Mouse (Mus musculus): ENCODE measurements around the gene Rbms2. TPM values are rescaled to one million over a fixed set of nuclear protein-coding genes. Genes with fewer than 3 reads are reported as not detected.

The Rbms2 gene
- polyA plus RNA-seq, 1 experiment from 2014 or later: 36.0 TPM

GRCm38 (mm10) chr10:128133650-128134332 lies 46.3 kb downstream of the Rbms2 start:
- Histone ChIP-seq H3K27me3 (ENCODE audit: control insufficient read depth, insufficient read depth, low read length) (no peaks in the 10 kb centered on the region), H3K27ac (ENCODE audit: low read depth, low read length) (no peak overlapping the region)

GRCm38 (mm10) chr10:128131812-128132211 lies 48.3 kb downstream of the Rbms2 start:
- Histone ChIP-seq H3K27ac (ENCODE audit: low read depth, low read length) (no peak overlapping the region), H3K9ac (ENCODE audit: low read depth, low read length) (no peak overlapping the region), H3K9me3 (ENCODE audit: control insufficient read depth, low read length) (no peaks in the 10 kb centered on the region), H3K4me3 (ENCODE audit: low read length) (no peak overlapping the region), H3K27me3 (ENCODE audit: control insufficient read depth, insufficient read depth, low read length) (no peaks in the 10 kb centered on the region), H3K36me3 (ENCODE audit: control insufficient read depth, insufficient read depth, low read length) (peaks cover 77% of the 10 kb centered on the region), H3K4me2 (replicated peaks; ENCODE audit: low read depth, low read length) (no peak overlapping the region), H3K4me1 (ENCODE audit: control insufficient read depth, insufficient read depth, low read length) (no peaks in the 10 kb centered on the region)
- ATAC-seq (ENCODE audit: low FRiP score, low TSS enrichment): no peak

More at GRCm38 (mm10) chr10:128133650-128134332, 46.3 kb downstream of the Rbms2 start:
- peaks cover 75% of the 10 kb centered on the region for H3K36me3 ChIP-seq (ENCODE audit: control insufficient read depth, insufficient read depth, low read length)
- no peaks in the 10 kb centered on the region for H3K9me3 ChIP-seq (ENCODE audit: control insufficient read depth, low read length)
- H3K4me2 ChIP-seq (replicated peaks; ENCODE audit: low read depth, low read length): no peak overlapping the region
- ATAC-seq (ENCODE audit: low FRiP score, low TSS enrichment): 0 out of 2 replicates have a peak, but pooled peaks have one; percentile 13
- no peak overlapping the region for H3K9ac ChIP-seq (ENCODE audit: low read depth, low read length)
- H3K4me1 ChIP-seq (ENCODE audit: control insufficient read depth, insufficient read depth, low read length): no peaks in the 10 kb centered on the region
- WGBS: 42% methylated on average over 13 of the region's 13 CpGs
- no peak overlapping the region for H3K4me3 ChIP-seq (ENCODE audit: low read length)

GRCm38 (mm10) chr10:128131297-128131696 lies 48.8 kb downstream of the Rbms2 start:
- WGBS: 84% methylated on average over 3 of the region's 3 CpGs
- peaks cover 81% of the 10 kb centered on the region for H3K36me3 ChIP-seq (ENCODE audit: control insufficient read depth, insufficient read depth, low read length)
- no peaks in the 10 kb centered on the region for H3K4me1 ChIP-seq (ENCODE audit: control insufficient read depth, insufficient read depth, low read length)
- H3K9ac ChIP-seq (ENCODE audit: low read depth, low read length): no peak overlapping the region
- H3K9me3 ChIP-seq (ENCODE audit: control insufficient read depth, low read length): no peaks in the 10 kb centered on the region
- no peaks in the 10 kb centered on the region for H3K27me3 ChIP-seq (ENCODE audit: control insufficient read depth, insufficient read depth, low read length)
- no peak overlapping the region for H3K27ac ChIP-seq (ENCODE audit: low read depth, low read length)
- H3K4me2 ChIP-seq (replicated peaks; ENCODE audit: low read depth, low read length): no peak overlapping the region
- H3K4me3 ChIP-seq (ENCODE audit: low read length): no peak overlapping the region
- no peak for ATAC-seq (ENCODE audit: low FRiP score, low TSS enrichment)

GRCm38 (mm10) chr10:128128143-128128542 lies 52.0 kb downstream of the Rbms2 start:
- Histone ChIP-seq H3K9ac (ENCODE audit: low read depth, low read length) (no peak overlapping the region), H3K27me3 (ENCODE audit: control insufficient read depth, insufficient read depth, low read length) (no peaks in the 10 kb centered on the region), H3K4me1 (ENCODE audit: control insufficient read depth, insufficient read depth, low read length) (no peaks in the 10 kb centered on the region), H3K4me3 (ENCODE audit: low read length) (no peak overlapping the region), H3K9me3 (ENCODE audit: control insufficient read depth, low read length) (no peaks in the 10 kb centered on the region), H3K27ac (ENCODE audit: low read depth, low read length) (no peak overlapping the region), H3K4me2 (replicated peaks; ENCODE audit: low read depth, low read length) (no peak overlapping the region), H3K36me3 (ENCODE audit: control insufficient read depth, insufficient read depth, low read length) (peaks cover 92% of the 10 kb centered on the region)
- WGBS: 83% methylated on average over 8 of the region's 8 CpGs
- ATAC-seq (ENCODE audit: low FRiP score, low TSS enrichment): no peak

GRCm38 (mm10) chr10:128127497-128127896 lies 52.6 kb downstream of the Rbms2 start:
- Histone ChIP-seq H3K4me1 (ENCODE audit: control insufficient read depth, insufficient read depth, low read length) (no peaks in the 10 kb centered on the region), H3K27me3 (ENCODE audit: control insufficient read depth, insufficient read depth, low read length) (no peaks in the 10 kb centered on the region), H3K36me3 (ENCODE audit: control insufficient read depth, insufficient read depth, low read length) (peaks cover 94% of the 10 kb centered on the region), H3K27ac (ENCODE audit: low read depth, low read length) (no peak overlapping the region), H3K4me3 (ENCODE audit: low read length) (no peak overlapping the region), H3K9ac (ENCODE audit: low read depth, low read length) (no peak overlapping the region), H3K4me2 (replicated peaks; ENCODE audit: low read depth, low read length) (no peak overlapping the region), H3K9me3 (ENCODE audit: control insufficient read depth, low read length) (no peaks in the 10 kb centered on the region)
- ATAC-seq (ENCODE audit: low FRiP score, low TSS enrichment): no peak
- WGBS: 76% methylated on average over 5 of the region's 5 CpGs

GRCm38 (mm10) chr10:128125951-128126350 lies 54.1 kb downstream of the Rbms2 start:
- 91% methylated on average over 14 of the region's 14 CpGs for WGBS
- no peak overlapping the region for H3K9ac ChIP-seq (ENCODE audit: low read depth, low read length)
- no peak overlapping the region for H3K4me3 ChIP-seq (ENCODE audit: low read length)
- no peak overlapping the region for H3K27ac ChIP-seq (ENCODE audit: low read depth, low read length)
- H3K4me1 ChIP-seq (ENCODE audit: control insufficient read depth, insufficient read depth, low read length): no peaks in the 10 kb centered on the region
- H3K4me2 ChIP-seq (replicated peaks; ENCODE audit: low read depth, low read length): no peak overlapping the region
- no peaks in the 10 kb centered on the region for H3K9me3 ChIP-seq (ENCODE audit: control insufficient read depth, low read length)
- H3K27me3 ChIP-seq (ENCODE audit: control insufficient read depth, insufficient read depth, low read length): no peaks in the 10 kb centered on the region
- ATAC-seq (ENCODE audit: low FRiP score, low TSS enrichment): no peak
- peaks cover 94% of the 10 kb centered on the region for H3K36me3 ChIP-seq (ENCODE audit: control insufficient read depth, insufficient read depth, low read length)

- H3K36me3 ChIP-seq (ENCODE audit: control insufficient read depth, insufficient read depth, low read length): peaks cover 93% of the 10 kb centered on the region
- no peaks in the 10 kb centered on the region for H3K27me3 ChIP-seq (ENCODE audit: control insufficient read depth, insufficient read depth, low read length)
- ATAC-seq (ENCODE audit: low FRiP score, low TSS enrichment): no peak
- no peaks in the 10 kb centered on the region for H3K4me1 ChIP-seq (ENCODE audit: control insufficient read depth, insufficient read depth, low read length)
- H3K4me2 ChIP-seq (replicated peaks; ENCODE audit: low read depth, low read length): no peak overlapping the region
- no peak overlapping the region for H3K9ac ChIP-seq (ENCODE audit: low read depth, low read length)
- H3K4me3 ChIP-seq (ENCODE audit: low read length): no peak overlapping the region
- 93% methylated on average over 9 of the region's 9 CpGs for whole genome bisulfite sequencing
- H3K27ac ChIP-seq (ENCODE audit: low read depth, low read length): no peak overlapping the region
- H3K9me3 ChIP-seq (ENCODE audit: control insufficient read depth, low read length): no peaks in the 10 kb centered on the region
Measured at GRCm38 (mm10) chr10:128124831-128125230, 55.3 kb downstream of the Rbms2 start.

- no peaks in the 10 kb centered on the region for H3K27me3 ChIP-seq (ENCODE audit: control insufficient read depth, insufficient read depth, low read length)
- H3K9me3 ChIP-seq (ENCODE audit: control insufficient read depth, low read length): no peaks in the 10 kb centered on the region
- H3K9ac ChIP-seq (ENCODE audit: low read depth, low read length): no peak overlapping the region
- H3K27ac ChIP-seq (ENCODE audit: low read depth, low read length): no peak overlapping the region
- no peaks in the 10 kb centered on the region for H3K4me1 ChIP-seq (ENCODE audit: control insufficient read depth, insufficient read depth, low read length)
- WGBS: 95% methylated on average over 7 of the region's 7 CpGs
- H3K4me2 ChIP-seq (replicated peaks; ENCODE audit: low read depth, low read length): no peak overlapping the region
- H3K36me3 ChIP-seq (ENCODE audit: control insufficient read depth, insufficient read depth, low read length): peaks cover 95% of the 10 kb centered on the region
- ATAC-seq (ENCODE audit: low FRiP score, low TSS enrichment): no peak
- no peak overlapping the region for H3K4me3 ChIP-seq (ENCODE audit: low read length)
Measured at GRCm38 (mm10) chr10:128123833-128124232, 56.3 kb downstream of the Rbms2 start.

- no peaks in the 10 kb centered on the region for H3K9me3 ChIP-seq (ENCODE audit: control insufficient read depth, low read length)
- H3K9ac ChIP-seq (ENCODE audit: low read depth, low read length): no peak overlapping the region
- H3K4me3 ChIP-seq (ENCODE audit: low read length): no peak overlapping the region
- 0 out of 2 replicates have a peak, but pooled peaks cover 3% of the 10 kb centered on the region for H3K4me1 ChIP-seq (ENCODE audit: control insufficient read depth, insufficient read depth, low read length)
- peaks cover 66% of the 10 kb centered on the region for H3K36me3 ChIP-seq (ENCODE audit: control insufficient read depth, insufficient read depth, low read length)
- no peak overlapping the region for H3K4me2 ChIP-seq (replicated peaks; ENCODE audit: low read depth, low read length)
- H3K27me3 ChIP-seq (ENCODE audit: control insufficient read depth, insufficient read depth, low read length): no peaks in the 10 kb centered on the region
- ATAC-seq (ENCODE audit: low FRiP score, low TSS enrichment): peak; percentile 71
- no peak overlapping the region for H3K27ac ChIP-seq (ENCODE audit: low read depth, low read length)
Measured at GRCm38 (mm10) chr10:128111227-128111626, 68.9 kb downstream of the Rbms2 start.
